Mouse (Mus musculus): ENCODE measurements around the gene Folr1.

- TF ChIP-seq CTCF (IDR thresholded peaks at IDR 0.05; ENCODE audit: low read depth) (no peak), EP300 (optimal IDR thresholded peaks at IDR 0.05) (no peak)
These were observed 33.4 kb downstream of the Folr1 start for GRCm38 (mm10) chr7:101837154-101837605.

All from stomach, postnatal 0 days (tissue).